Mouse (Mus musculus) limb, embryonic 14.5 days (tissue): ENCODE results near the gene Myo1d. TPM values are rescaled to one million over a fixed set of nuclear protein-coding genes. Genes with fewer than 3 reads are reported as not detected.

Experiments
- ATAC-seq: fragments of 200-750 bp; cut with Nextera tagmentation; 2 replicates; pipeline ENCODE4 v1.8.0; 2017; ENCODE audit warnings: low read depth, moderate number of reproducible peaks, moderate TSS enrichment; ENCODE audit not compliant: low FRiP score
- DNase-seq: peaks from one replicate; pipeline ENCODE4 v3.0.0-alpha.2; 2015; ENCODE audit warnings: low spot score
- H3K27ac ChIP-seq: fragments of 300-500 bp; sonication (generic); replicated peaks from 2 replicates; pipeline ENCODE4 v1.5.1; 2014; ENCODE audit warnings: low read depth, mild to moderate bottlenecking, low read length, moderate library complexity, mixed read lengths
- H3K27me3 ChIP-seq: fragments of 300-500 bp; sonication (generic); 2 replicates; pipeline ENCODE4 v1.6.1; 2014; ENCODE audit warnings: low read length, mixed read lengths; ENCODE audit not compliant: control insufficient read depth, insufficient read depth
- H3K36me3 ChIP-seq: fragments of 300-500 bp; sonication (generic); 2 replicates; pipeline ENCODE4 v1.6.1; 2014; ENCODE audit warnings: mild to moderate bottlenecking, low read length, moderate library complexity, mixed read lengths; ENCODE audit not compliant: control insufficient read depth, insufficient read depth
- H3K4me1 ChIP-seq: fragments of 300-500 bp; sonication (generic); 2 replicates; pipeline ENCODE4 v1.6.1; 2014; ENCODE audit warnings: antibody characterized with exemption, low read length, mixed read lengths; ENCODE audit not compliant: control insufficient read depth, insufficient read depth
- H3K4me2 ChIP-seq: fragments of 300-500 bp; sonication (generic); replicated peaks from 2 replicates; pipeline ENCODE4 v1.6.1; 2014; ENCODE audit warnings: low read depth, mild to moderate bottlenecking, low read length, moderate library complexity; ENCODE audit not compliant: severe bottlenecking
- H3K4me3 ChIP-seq: fragments of 300-500 bp; sonication (generic); replicated peaks from 2 replicates; pipeline ENCODE4 v1.5.1; 2014; ENCODE audit warnings: low read length
- H3K9ac ChIP-seq: fragments of 300-500 bp; sonication (generic); 2 replicates; pipeline ENCODE4 v1.6.1; 2014; ENCODE audit warnings: mild to moderate bottlenecking, low read depth, low read length, moderate library complexity; ENCODE audit not compliant: severe bottlenecking
- H3K9me3 ChIP-seq: fragments of 300-500 bp; sonication (generic); 2 replicates; pipeline ENCODE4 v1.6.1; 2016; ENCODE audit warnings: low read length; ENCODE audit not compliant: control insufficient read depth
- POLR2A ChIP-seq: fragments of 200-500 bp; IDR thresholded peaks from 2 replicates; pipeline ENCODE4 v1.8.0; 2012; ENCODE audit warnings: inconsistent platforms, mild to moderate bottlenecking, moderate library complexity, borderline replicate concordance; ENCODE audit not compliant: insufficient read depth, insufficient read length; ENCODE audit errors: extremely low read depth
- WGBS: fragments of 180-500 bp; shearing (Covaris S2); extraction: QIAGEN DNeasy Blood & Tissue Kit; methylation state at CpG from one replicate; pipeline ENCODE4 v1.1.7; 2014; 5-methylcytosine and 5-hydroxymethylcytosine counted together
- polyA plus RNA-seq, 2 experiments: library from polyadenylated mRNA; depleted of rRNA in 1 of 2; stranded (reverse) in 1 of 2; unstranded in 1 of 2; fragments of >200 nt; fragmentation: Nextera tagmentation in 1 of 2; extraction: Ambion mirVana in 1 of 2; gene quantifications; 2 replicates each; pipeline versions ENCODE4 v1.2.1 to v1.2.3; 2012 to 2014

The Myo1d gene
- polyA plus RNA-seq, 2 experiments, result 6.6 to 8.3 TPM

DNA sequence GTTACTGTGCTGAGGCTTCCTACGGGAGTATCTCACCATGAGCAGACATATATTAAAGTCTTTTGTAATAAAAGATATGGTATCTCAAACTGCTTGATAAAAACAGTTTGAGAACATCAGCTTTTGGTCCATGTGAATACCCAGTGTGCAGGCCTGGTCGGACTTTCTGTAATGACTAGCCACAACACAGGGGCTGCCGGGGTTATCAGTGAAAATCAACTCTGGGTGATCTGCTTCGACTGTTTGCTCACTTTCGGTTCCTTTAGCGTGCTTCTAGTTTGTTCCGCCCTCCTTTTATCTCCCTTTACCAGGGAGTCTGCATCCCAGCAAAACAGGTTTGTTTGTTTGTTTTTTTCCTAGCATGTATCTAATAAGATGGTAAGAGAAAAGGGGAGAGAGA, 3.6 kb upstream of the Myo1d start:
- ATAC-seq (no peak), DNase-seq (no peak)
- 72% methylated on average over 7 of the region's 7 CpGs for WGBS
- H3K4me2 ChIP-seq, result no peak overlapping the region
- no peak overlapping the region for H3K4me3 ChIP-seq
- H3K4me1 ChIP-seq, result 0 out of 2 replicates have a peak, but pooled peaks cover 2% of the 10 kb centered on the region
- H3K9me3 ChIP-seq, result no peaks in the 10 kb centered on the region
- H3K27ac ChIP-seq, result no peak overlapping the region
- TF ChIP-seq POLR2A, result no peak
- no peaks in the 10 kb centered on the region for H3K27me3 ChIP-seq
- no peaks in the 10 kb centered on the region for H3K36me3 ChIP-seq
- no peak overlapping the region for H3K9ac ChIP-seq

DNA sequence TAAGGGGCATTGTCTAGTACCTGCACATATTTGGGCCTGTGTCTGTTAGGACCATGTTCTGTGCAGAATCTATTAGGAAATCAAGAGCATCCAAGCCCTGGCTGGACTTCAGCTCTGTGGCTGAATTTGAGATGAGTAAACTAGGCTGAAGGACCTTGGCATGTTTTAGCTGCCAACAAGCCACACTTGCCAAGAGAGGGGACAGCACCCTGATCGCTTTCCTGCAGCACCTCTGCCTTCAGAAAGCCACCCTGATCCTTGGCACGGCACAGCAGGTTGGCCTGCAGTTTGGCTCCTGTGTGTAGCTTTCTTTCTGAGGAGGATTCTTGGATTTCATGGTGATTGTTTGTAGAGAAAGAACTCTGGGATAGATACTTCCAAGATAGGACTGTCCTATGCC, 1.7 kb upstream of the Myo1d start:
- Histone ChIP-seq H3K27ac (no peak overlapping the region), H3K27me3 (no peaks in the 10 kb centered on the region), H3K36me3 (no peaks in the 10 kb centered on the region), H3K9me3 (no peaks in the 10 kb centered on the region), H3K4me3 (no peak overlapping the region), H3K4me2 (no peak overlapping the region), H3K4me1 (0 out of 2 replicates have a peak, but pooled peaks cover 2% of the 10 kb centered on the region), H3K9ac (no peak overlapping the region)
- TF ChIP-seq POLR2A, result no peak
- no peak for ATAC-seq
- WGBS, result 88% methylated on average over 2 of the region's 2 CpGs
- no peak for DNase-seq

DNA sequence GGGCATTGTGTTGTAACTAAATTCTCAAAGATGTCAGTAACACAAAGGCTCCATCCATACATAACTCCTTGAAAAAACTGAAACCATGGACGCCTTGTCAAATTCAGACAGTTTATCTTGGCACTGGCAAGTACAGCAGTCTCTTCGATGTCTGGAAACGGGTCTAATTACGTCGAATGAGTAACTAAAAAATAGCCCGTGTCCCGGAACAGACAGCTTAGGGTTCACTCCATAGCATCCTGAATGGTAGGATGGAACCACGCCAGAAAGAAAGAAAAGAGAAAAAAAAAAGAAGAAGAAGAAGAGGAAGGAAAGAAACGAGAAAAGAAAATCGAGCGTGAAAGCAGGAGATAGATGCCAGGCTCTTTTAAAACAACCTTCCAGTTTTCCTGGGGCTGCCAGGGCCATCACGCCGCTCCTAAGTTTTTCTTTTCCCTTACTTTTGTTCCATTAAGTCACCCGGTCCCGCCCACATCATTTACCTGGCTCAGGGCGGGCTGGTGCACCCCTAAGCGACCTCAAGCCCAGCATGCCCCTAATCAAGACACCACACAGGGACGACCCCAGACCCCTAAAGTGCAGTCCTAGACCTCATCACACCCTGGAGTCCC, 804 bp downstream of the Myo1d start:
- WGBS, result 3% methylated on average over 18 of the region's 18 CpGs
- Histone ChIP-seq H3K4me2 (peak overlapping the region; percentile 91), H3K4me1 (0 out of 2 replicates have a peak, but pooled peaks cover 2% of the 10 kb centered on the region), H3K27me3 (no peaks in the 10 kb centered on the region), H3K36me3 (no peaks in the 10 kb centered on the region), H3K27ac (no peak overlapping the region), H3K9me3 (no peaks in the 10 kb centered on the region), H3K4me3 (peak overlapping the region; percentile 70), H3K9ac (peak overlapping the region; percentile 59)
- TF ChIP-seq POLR2A, result no peak
- DNase-seq (no peak), ATAC-seq (no peak; the same call in 1 of the 2 replicates)

DNA sequence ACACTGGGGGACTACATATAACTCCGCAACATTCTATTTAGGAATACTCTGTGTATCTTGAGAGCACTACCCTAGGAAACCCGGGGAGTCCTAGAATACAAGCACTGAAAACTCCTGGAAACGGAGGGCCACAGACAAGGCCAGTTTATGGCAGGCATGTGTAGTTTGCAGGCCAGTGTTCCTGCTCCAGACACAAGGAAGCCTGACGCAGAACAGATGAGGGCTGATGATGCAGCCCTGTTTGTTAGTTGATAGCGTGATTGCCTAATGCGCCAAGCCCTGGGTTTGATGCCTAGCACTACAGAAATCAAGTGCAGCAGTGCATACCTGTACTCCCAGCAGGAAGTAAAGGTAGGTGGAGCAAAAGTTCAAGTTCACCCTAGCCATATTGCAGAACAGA, 1.7 kb downstream of the Myo1d start:
- DNase-seq, result no peak
- H3K9ac ChIP-seq, result no peak overlapping the region
- 49% methylated on average over 6 of the region's 6 CpGs for WGBS
- H3K9me3 ChIP-seq, result no peaks in the 10 kb centered on the region
- no peak overlapping the region for H3K4me3 ChIP-seq
- H3K27ac ChIP-seq, result no peak overlapping the region
- no peaks in the 10 kb centered on the region for H3K36me3 ChIP-seq
- 0 out of 2 replicates have a peak, but pooled peaks cover 2% of the 10 kb centered on the region for H3K4me1 ChIP-seq
- TF ChIP-seq POLR2A, result no peak
- H3K4me2 ChIP-seq, result no peak overlapping the region
- no peak for ATAC-seq
- H3K27me3 ChIP-seq, result no peaks in the 10 kb centered on the region

DNA sequence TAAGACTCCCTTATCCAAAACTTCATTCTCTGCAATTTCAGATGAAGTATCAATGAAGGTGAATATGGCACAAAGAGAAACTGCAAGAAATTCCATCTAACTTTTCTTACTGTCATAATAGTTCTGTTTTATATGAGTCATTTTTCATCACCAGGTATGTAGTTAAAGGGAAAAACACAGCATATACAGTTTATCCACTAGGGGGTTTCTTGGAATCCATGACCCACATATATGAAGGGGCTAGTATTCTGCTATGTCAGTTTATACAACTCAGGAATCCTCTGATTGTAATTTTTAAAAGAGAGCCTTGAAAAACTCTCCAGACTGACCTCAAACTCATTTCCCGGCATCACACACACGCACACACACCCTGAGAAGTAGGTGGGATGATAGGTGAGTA, 2.1 kb downstream of the Myo1d start:
- Histone ChIP-seq H3K27me3 (no peaks in the 10 kb centered on the region), H3K4me3 (no peak overlapping the region), H3K9ac (no peak overlapping the region), H3K4me2 (no peak overlapping the region), H3K36me3 (no peaks in the 10 kb centered on the region), H3K4me1 (0 out of 2 replicates have a peak, but pooled peaks cover 2% of the 10 kb centered on the region), H3K9me3 (no peaks in the 10 kb centered on the region), H3K27ac (no peak overlapping the region)
- DNase-seq, result no peak
- no peak for TF ChIP-seq POLR2A
- no peak for ATAC-seq
- 83% methylated on average over 2 of the region's 2 CpGs for WGBS
